Mouse (Mus musculus) midbrain, embryonic 12.5 days (tissue): ENCODE data around the gene Slc38a5. TPM values are rescaled to one million over a fixed set of nuclear protein-coding genes. Genes with fewer than 3 reads are reported as not detected.

Source experiments
- ATAC-seq: fragments of 200-750 bp; cut with Nextera tagmentation; 2 replicates; pipeline ENCODE4 v1.8.0; 2017; ENCODE audit warnings: low read depth, moderate TSS enrichment, moderate library complexity; ENCODE audit not compliant: low FRiP score
- H3K27ac ChIP-seq: fragments of 300-500 bp; sonication (generic); replicated peaks from 2 replicates; pipeline ENCODE4 v1.5.1; 2016; ENCODE audit warnings: mild to moderate bottlenecking
- H3K27me3 ChIP-seq: fragments of 300-500 bp; sonication (generic); 2 replicates; pipeline ENCODE4 v1.6.1; 2016; ENCODE audit warnings: mild to moderate bottlenecking
- H3K36me3 ChIP-seq: fragments of 300-500 bp; sonication (generic); 2 replicates; pipeline ENCODE4 v1.6.1; 2016
- H3K4me1 ChIP-seq: fragments of 300-500 bp; sonication (generic); 2 replicates; pipeline ENCODE4 v1.6.1; 2016
- H3K4me2 ChIP-seq: fragments of 300-500 bp; sonication (generic); replicated peaks from 2 replicates; pipeline ENCODE4 v1.6.1; 2016; ENCODE audit warnings: mild to moderate bottlenecking, moderate library complexity
- H3K4me3 ChIP-seq: fragments of 300-500 bp; sonication (generic); 2 replicates; pipeline ENCODE4 v1.5.1; 2016; ENCODE audit warnings: mild to moderate bottlenecking
- H3K9ac ChIP-seq: fragments of 300-500 bp; sonication (generic); replicated peaks from 2 replicates; pipeline ENCODE4 v1.6.1; 2016; ENCODE audit warnings: mild to moderate bottlenecking, moderate library complexity
- H3K9me3 ChIP-seq: fragments of 300-500 bp; sonication (generic); 2 replicates; pipeline ENCODE4 v1.6.1; 2016; ENCODE audit warnings: mild to moderate bottlenecking
- WGBS: fragments of 180-500 bp; shearing (Covaris S2); methylation state at CpG from one replicate; pipeline ENCODE4 v1.1.7; 2016; 5-methylcytosine and 5-hydroxymethylcytosine counted together
- polyA plus RNA-seq: library from polyadenylated mRNA; unstranded; fragments of >200 nt; fragmentation: Nextera tagmentation; extraction: Ambion mirVana; gene quantifications from 2 replicates; pipeline ENCODE4 v1.2.1, GENCODE M21; 2016

The Slc38a5 gene
- 7.3 and 7.7 TPM in 2 replicates for polyA plus RNA-seq

GRCm38 (mm10) chrX:8271083-8271820, at the start of gene Slc38a5:
Slc38a5 (plus strand) TSS chrX:8271133.
- Histone ChIP-seq H3K4me3 (no peak within 1 kb of the TSS), H3K36me3 (no peaks in the 10 kb centered on the region), H3K4me2 (peak within 1 kb of the TSS; percentile 32; the same call in 1 of the 2 replicates), H3K27ac (no peak within 1 kb of the TSS), H3K27me3 (peaks cover 15% of the 10 kb centered on the region), H3K9me3 (no peaks in the 10 kb centered on the region), H3K9ac (no peak within 1 kb of the TSS), H3K4me1 (no peaks in the 10 kb centered on the region)
- no peak for ATAC-seq
- 28% methylated on average over 12 of the region's 15 CpGs for WGBS

- no peak for ATAC-seq
- WGBS: 75% methylated on average over 3 of the region's 3 CpGs
Measured at GRCm38 (mm10) chrX:8222296-8222677, 48.6 kb upstream of the Slc38a5 start.

GRCm38 (mm10) chrX:8222678-8223421, 48.1 kb upstream of the Slc38a5 start:
- no peaks in the 10 kb centered on the region for H3K9me3 ChIP-seq
- 55% methylated on average over 7 of the region's 7 CpGs for WGBS
- no peaks in the 10 kb centered on the region for H3K36me3 ChIP-seq
- H3K4me1 ChIP-seq: no peaks in the 10 kb centered on the region
- no peak for ATAC-seq
- H3K27me3 ChIP-seq: no peaks in the 10 kb centered on the region
- H3K4me3 ChIP-seq: no peak overlapping the region
- no peak overlapping the region for H3K27ac ChIP-seq
- no peak overlapping the region for H3K9ac ChIP-seq
- no peak overlapping the region for H3K4me2 ChIP-seq

More at GRCm38 (mm10) chrX:8222296-8222677, 48.6 kb upstream of the Slc38a5 start:
- no peaks in the 10 kb centered on the region for H3K27me3 ChIP-seq
- no peak overlapping the region for H3K27ac ChIP-seq
- H3K9ac ChIP-seq: no peak overlapping the region
- no peaks in the 10 kb centered on the region for H3K36me3 ChIP-seq
- H3K4me3 ChIP-seq: no peak overlapping the region
- no peak overlapping the region for H3K4me2 ChIP-seq
- no peaks in the 10 kb centered on the region for H3K4me1 ChIP-seq
- H3K9me3 ChIP-seq: no peaks in the 10 kb centered on the region

- Histone ChIP-seq H3K9me3 (no peaks in the 10 kb centered on the region), H3K36me3 (no peaks in the 10 kb centered on the region), H3K4me2 (no peak overlapping the region), H3K9ac (no peak overlapping the region), H3K4me3 (no peak overlapping the region), H3K27ac (no peak overlapping the region), H3K27me3 (no peaks in the 10 kb centered on the region), H3K4me1 (no peaks in the 10 kb centered on the region)
- no peak for ATAC-seq
- 84% methylated on average over 7 of the region's 7 CpGs for whole genome bisulfite sequencing
Measured at GRCm38 (mm10) chrX:8223473-8223872, 47.5 kb upstream of the Slc38a5 start.

GRCm38 (mm10) chrX:8230272-8230671, 40.7 kb upstream of the Slc38a5 start:
- Histone ChIP-seq H3K4me1 (no peaks in the 10 kb centered on the region), H3K27ac (no peak overlapping the region), H3K9me3 (no peaks in the 10 kb centered on the region), H3K36me3 (no peaks in the 10 kb centered on the region), H3K27me3 (no peaks in the 10 kb centered on the region), H3K4me3 (no peak overlapping the region), H3K9ac (no peak overlapping the region), H3K4me2 (no peak overlapping the region)
- WGBS: 75% methylated on average over 4 of the region's 4 CpGs
- no peak for ATAC-seq

- Histone ChIP-seq H3K27me3 (no peaks in the 10 kb centered on the region), H3K4me2 (no peak overlapping the region), H3K4me3 (no peak overlapping the region), H3K4me1 (no peaks in the 10 kb centered on the region), H3K9ac (no peak overlapping the region), H3K27ac (no peak overlapping the region), H3K9me3 (no peaks in the 10 kb centered on the region), H3K36me3 (no peaks in the 10 kb centered on the region)
- ATAC-seq: no peak
- WGBS: 74% methylated on average over 3 of the region's 3 CpGs
Measured at GRCm38 (mm10) chrX:8233602-8234001, 37.3 kb upstream of the Slc38a5 start.

GRCm38 (mm10) chrX:8236704-8237103, 34.2 kb upstream of the Slc38a5 start:
- H3K9ac ChIP-seq: no peak overlapping the region
- no peak overlapping the region for H3K27ac ChIP-seq
- H3K27me3 ChIP-seq: no peaks in the 10 kb centered on the region
- ATAC-seq: no peak
- WGBS: 81% methylated on average over 2 of the region's 2 CpGs
- peaks cover 6% of the 10 kb centered on the region; the same call in 1 of the 2 replicates for H3K36me3 ChIP-seq
- H3K4me1 ChIP-seq: no peaks in the 10 kb centered on the region
- H3K9me3 ChIP-seq: no peaks in the 10 kb centered on the region
- no peak overlapping the region for H3K4me2 ChIP-seq
- no peak overlapping the region for H3K4me3 ChIP-seq

- no peak overlapping the region for H3K9ac ChIP-seq
- ATAC-seq: no peak
- H3K4me1 ChIP-seq: no peaks in the 10 kb centered on the region
- H3K27ac ChIP-seq: no peak overlapping the region
- H3K4me3 ChIP-seq: no peak overlapping the region
- H3K9me3 ChIP-seq: no peaks in the 10 kb centered on the region
- WGBS: 73% methylated on average over 13 of the region's 13 CpGs
- no peaks in the 10 kb centered on the region for H3K27me3 ChIP-seq
- peaks cover 6% of the 10 kb centered on the region; the same call in 1 of the 2 replicates for H3K36me3 ChIP-seq
- H3K4me2 ChIP-seq: no peak overlapping the region
Measured at GRCm38 (mm10) chrX:8238804-8239395, 32.0 kb upstream of the Slc38a5 start.

GRCm38 (mm10) chrX:8247680-8248079, 23.3 kb upstream of the Slc38a5 start:
- Histone ChIP-seq H3K4me2 (no peak overlapping the region), H3K27me3 (no peaks in the 10 kb centered on the region), H3K9ac (no peak overlapping the region), H3K27ac (no peak overlapping the region), H3K9me3 (no peaks in the 10 kb centered on the region), H3K36me3 (0 out of 2 replicates have a peak, but pooled peaks cover 13% of the 10 kb centered on the region), H3K4me1 (0 out of 2 replicates have a peak, but pooled peaks cover 7% of the 10 kb centered on the region), H3K4me3 (no peak overlapping the region)
- no peak for ATAC-seq
- WGBS: 82% methylated on average over 2 of the region's 2 CpGs

GRCm38 (mm10) chrX:8248542-8249120, 22.3 kb upstream of the Slc38a5 start:
- no peak overlapping the region for H3K4me3 ChIP-seq
- 0 out of 2 replicates have a peak, but pooled peaks cover 13% of the 10 kb centered on the region for H3K36me3 ChIP-seq
- no peak overlapping the region for H3K27ac ChIP-seq
- H3K4me2 ChIP-seq: no peak overlapping the region
- H3K4me1 ChIP-seq: 0 out of 2 replicates have a peak, but pooled peaks cover 7% of the 10 kb centered on the region
- no peak for ATAC-seq
- 86% methylated on average over 8 of the region's 8 CpGs for WGBS
- no peak overlapping the region for H3K9ac ChIP-seq
- H3K9me3 ChIP-seq: no peaks in the 10 kb centered on the region
- H3K27me3 ChIP-seq: no peaks in the 10 kb centered on the region

- peak overlapping the region; percentile 56 for H3K4me2 ChIP-seq
- ATAC-seq: no peak; the same call in none of the 2 replicates
- H3K27me3 ChIP-seq: no peaks in the 10 kb centered on the region
- H3K4me1 ChIP-seq: 0 out of 2 replicates have a peak, but pooled peaks cover 7% of the 10 kb centered on the region
- peak overlapping the region; percentile 47 for H3K9ac ChIP-seq
- no peaks in the 10 kb centered on the region for H3K36me3 ChIP-seq
- no peaks in the 10 kb centered on the region for H3K9me3 ChIP-seq
- 24% methylated on average over 18 of the region's 18 CpGs for WGBS
- no peak overlapping the region for H3K27ac ChIP-seq
- peak overlapping the region; percentile 54 for H3K4me3 ChIP-seq
Measured at GRCm38 (mm10) chrX:8251789-8252333, 19.1 kb upstream of the Slc38a5 start.
